Mouse (Mus musculus) adrenal gland, adult 18-20 months (tissue): Measurements from ENCODE around the gene Frmd4a. TPM values are rescaled to one million over a fixed set of nuclear protein-coding genes. Genes with fewer than 3 reads are reported as not detected.
"Not testable (repeated sequence)": the region's sequence is repeated elsewhere in the genome, so short reads cannot be mapped to it uniquely, and the experiment has no call there.

Experiments
- DNase-seq, 2 experiments: peaks; one replicate each; pipeline ENCODE4 v3.0.0; 2021 to 2022; ENCODE audit warnings: low spot score in 2 of 2
- total RNA-seq, 2 experiments: library from RNA; stranded (reverse); gene quantifications; 1 replicate in 1 of 2; 2 replicates in 1 of 2; pipeline ENCODE4 v1.2.3; 2021

Gene Frmd4a
- total RNA-seq, 2 experiments from 2014 or later = 8.7 to 13.2 TPM

DNA sequence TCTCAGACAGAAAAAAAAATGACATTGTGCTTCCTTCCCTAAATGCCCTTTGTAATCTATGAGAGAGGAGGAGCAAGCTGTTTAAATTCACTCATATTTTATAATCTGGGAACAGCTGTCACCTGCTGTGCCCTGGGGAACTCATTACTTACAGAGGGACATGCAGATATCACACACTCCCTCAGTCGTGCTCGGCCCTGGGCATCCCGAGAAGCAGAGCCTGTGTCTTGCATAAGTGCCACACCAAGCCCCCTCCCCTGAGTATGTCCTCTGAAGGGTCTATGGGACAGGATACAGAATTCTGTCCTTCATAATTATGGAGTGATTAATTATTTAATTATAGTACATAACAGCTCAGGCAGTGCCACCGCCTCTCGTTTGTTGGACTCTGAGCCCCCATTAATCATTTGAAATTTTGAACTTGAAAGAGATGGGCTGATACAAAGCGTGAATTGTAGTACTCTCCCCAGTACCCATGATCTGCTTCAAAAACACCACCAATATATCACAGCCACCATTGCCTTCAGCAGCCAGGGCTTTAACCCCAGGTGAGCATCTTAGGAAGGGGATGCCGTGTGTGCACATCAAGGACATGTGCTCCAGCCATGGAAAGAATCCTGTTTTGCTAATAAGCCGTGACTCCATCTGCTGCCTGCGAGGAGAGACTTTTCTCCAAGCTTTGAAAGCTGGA, 177.0 kb downstream of the Frmd4a start:
- DNase-seq = no peak

GRCm38 (mm10) chr2:4196041-4196440, 178.5 kb downstream of the Frmd4a start:
- DNase-seq = no peak

DNA sequence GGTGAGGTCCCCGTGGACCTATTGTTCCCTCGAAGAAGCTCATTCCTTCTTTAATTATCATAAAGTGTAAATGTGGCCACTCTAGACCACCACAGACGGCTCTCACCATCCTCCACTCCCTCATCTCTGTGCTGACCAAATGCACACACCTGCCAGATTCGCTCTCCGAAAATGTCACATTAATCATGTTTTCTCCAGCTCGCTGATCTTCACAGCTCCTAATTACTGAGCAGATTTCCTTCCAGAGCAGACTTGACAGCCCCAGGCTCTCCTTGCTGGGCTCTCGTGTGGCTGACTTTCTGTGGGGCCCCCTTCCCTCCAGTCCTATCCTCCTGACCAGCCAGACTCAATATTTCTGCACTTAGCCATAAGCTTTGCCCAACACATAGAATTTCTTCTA, 191.7 kb downstream of the Frmd4a start:
- DNase-seq = no peak

DNA sequence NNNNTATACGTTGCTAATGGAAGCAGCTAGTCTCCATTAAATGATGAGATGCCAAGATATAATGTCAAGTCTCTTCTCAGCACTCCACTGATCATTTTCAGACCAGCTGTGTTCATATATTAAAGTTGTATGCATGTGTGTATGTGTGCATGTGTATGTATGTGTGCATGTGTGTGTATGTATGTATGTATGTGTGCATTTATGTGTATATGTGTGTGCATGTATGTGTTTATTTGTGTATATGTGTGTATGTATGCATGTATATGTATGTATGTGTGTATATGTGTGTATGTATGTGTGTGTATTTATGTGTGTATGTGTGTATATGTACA, 204.9 kb downstream of the Frmd4a start:
- no peak for DNase-seq

- DNase-seq = no peak
Measured at GRCm38 (mm10) chr2:4223316-4223715, 205.8 kb downstream of the Frmd4a start.

DNA sequence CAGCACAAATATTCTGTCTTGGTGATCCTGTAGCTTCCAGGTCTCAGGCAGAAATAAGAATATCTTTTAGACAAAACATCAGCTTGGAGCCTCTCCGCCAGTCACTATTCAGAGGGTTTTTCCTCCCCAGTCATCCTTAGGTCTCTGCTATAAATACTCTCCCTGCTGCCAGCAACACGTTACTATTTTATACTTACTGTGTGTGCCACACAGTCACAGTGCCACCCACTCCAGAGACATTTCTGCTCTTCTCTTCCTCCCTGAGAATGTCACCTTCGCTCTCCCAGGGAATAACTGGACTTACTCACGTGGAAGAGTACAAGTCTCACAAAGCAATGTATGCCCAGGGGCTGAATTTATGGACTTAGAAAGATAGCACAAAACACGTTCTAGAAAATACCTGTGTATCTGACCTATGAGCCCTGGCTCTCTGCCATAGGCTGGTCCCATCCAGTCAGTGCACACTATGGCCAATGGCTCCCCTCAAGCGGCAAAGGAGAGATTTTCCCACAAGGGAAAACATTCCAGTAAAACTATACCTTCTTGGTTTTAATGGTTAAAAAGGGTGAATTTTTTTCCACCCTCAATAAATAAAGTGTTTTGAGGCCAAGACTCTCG, 209.5 kb downstream of the Frmd4a start:
- no peak for DNase-seq

- DNase-seq = no peak
Measured at GRCm38 (mm10) chr2:4227563-4227962, 210.0 kb downstream of the Frmd4a start.

- no peak for DNase-seq
Measured at GRCm38 (mm10) chr2:4228510-4228909, 211.0 kb downstream of the Frmd4a start.

- no peak for DNase-seq
Measured at GRCm38 (mm10) chr2:4232335-4232734, 214.8 kb downstream of the Frmd4a start.

- no peak for DNase-seq
Measured at GRCm38 (mm10) chr2:4232761-4233322, 215.3 kb downstream of the Frmd4a start.

GRCm38 (mm10) chr2:4237686-4238085, 220.2 kb downstream of the Frmd4a start:
- no peak for DNase-seq

DNA sequence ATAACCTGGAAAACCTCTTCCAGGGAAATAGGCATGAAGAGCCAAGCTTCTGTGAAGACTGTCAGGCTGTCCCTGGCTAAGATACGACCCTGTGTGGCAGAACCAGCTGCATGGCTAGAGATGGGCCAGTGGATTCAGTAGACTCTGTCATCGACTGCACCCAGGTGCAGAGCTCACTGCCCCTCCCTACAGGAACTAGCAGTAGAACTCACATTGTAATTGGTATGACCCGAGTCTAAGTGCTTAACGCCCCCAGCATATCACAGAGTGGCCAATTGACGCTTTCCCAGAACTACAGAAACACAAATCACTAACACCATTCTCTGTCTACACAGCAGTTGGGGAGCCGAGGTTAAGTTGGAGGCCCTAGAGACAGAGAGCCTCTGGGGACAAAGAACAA, 232.2 kb downstream of the Frmd4a start:
- DNase-seq = no peak

DNA sequence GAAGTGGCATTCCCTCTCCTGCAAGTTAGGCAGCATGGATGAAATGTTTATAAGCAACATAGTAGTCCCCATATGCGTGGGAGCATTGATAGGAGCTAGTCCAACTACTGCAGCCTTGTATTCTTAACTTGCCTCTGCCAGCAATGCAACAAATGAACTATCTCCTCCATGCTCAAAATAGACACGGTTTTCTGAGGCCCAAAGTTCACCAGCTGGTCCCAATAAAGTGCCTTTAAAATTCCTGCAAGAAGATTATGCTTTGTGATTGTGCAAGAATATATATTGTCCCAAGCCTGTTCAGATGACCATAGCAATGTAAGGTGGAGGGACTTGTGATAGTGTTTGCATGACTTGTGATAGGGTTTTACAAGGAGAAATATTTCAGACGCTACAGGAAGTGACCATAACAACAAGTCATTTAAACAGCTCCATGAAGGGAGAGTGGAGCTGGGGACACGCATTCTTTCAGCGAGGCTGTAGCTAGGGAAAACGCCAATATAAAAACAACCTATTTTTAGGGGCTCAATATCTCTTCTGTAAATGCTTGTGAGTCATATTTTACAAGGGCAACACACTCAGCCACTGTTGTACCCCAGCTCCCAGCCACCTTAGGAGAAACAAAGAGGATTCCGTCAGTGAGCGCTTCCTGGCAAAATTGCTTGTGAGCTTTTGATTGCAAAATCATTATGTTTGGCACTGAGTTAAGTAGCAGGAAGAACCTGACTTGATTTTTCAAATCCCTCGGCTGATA, 235.2 kb downstream of the Frmd4a start:
- no peak for DNase-seq

DNA sequence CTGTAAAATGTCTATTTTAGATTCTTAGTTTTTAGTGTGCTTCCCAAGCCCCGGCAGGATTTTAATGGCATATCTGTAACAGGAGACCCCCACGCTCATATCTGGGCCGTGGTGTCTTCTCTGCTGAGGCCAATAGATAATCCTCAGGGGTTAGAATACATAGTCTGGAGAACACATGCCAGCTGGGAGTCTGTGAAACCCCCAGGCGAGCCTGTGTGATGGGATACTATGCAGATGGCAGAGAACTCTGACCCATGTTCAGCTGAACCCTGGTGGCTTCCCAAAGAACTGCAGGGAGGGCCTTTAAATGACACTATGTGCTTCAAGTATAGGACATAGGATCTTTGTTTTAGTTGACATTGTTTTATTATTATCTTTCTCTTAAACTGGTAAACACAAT, 235.8 kb downstream of the Frmd4a start:
- DNase-seq = peak; percentile 36 to 43

DNA sequence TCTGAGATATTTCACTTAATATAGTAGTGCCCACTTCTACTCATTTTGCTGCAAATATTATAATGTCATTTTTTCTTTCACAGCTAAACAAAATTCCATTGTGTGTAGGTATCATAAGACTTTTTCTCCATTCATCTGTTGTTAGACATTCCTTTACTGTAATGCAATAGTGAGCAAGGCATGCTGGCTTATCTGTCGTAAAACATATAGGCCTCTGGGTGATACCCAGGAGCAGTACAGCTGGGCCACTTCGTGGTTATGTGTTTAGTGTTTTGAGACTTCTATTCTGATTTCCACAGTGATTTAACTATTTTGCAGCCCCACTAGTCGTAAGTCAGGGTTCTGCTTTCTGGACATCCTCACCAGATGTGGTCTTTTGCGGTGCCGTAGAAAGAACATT, 236.6 kb downstream of the Frmd4a start:
- no peak for DNase-seq

DNA sequence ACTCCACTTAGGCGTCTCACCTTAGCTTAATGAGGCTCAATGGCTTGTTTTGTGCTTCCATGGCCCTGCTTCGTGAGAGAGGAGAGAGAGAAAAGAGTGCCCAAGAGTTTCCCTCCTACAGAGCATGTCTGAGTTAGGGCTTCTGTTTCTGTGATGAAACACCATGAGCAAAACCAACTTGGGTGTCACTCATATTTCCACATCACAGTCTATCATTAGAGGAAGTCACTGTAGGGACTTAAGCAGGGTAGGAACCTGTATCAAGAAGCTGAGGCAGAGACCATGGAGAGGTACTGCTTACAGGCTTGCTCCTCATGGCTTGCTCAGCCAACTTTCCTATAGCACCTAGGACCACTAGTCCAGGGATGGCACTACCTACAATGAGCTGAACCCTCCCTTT, 238.7 kb downstream of the Frmd4a start:
- DNase-seq = no peak

DNA sequence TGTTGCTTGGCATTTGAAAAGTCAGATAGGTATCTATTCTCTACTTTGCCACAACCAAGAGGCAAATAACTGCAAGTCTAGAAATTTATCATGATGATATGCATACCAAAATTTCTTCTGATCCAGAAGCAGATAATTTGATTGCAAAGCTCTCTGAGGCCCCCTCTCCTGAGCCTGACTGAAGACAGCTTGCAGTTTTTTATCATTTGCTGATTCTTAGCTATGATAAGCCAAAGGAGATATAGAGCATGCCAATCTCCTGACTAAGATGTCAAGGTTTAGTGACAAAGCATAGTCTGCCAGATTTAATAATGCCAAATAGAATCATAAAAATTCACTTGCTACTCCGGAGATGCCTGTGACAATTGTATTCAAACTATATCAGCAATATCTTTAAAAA, 240.1 kb downstream of the Frmd4a start:
- DNase-seq = no peak

- not testable (repeated sequence) for DNase-seq
Measured at GRCm38 (mm10) chr2:4258803-4259202, 241.3 kb downstream of the Frmd4a start.

DNA sequence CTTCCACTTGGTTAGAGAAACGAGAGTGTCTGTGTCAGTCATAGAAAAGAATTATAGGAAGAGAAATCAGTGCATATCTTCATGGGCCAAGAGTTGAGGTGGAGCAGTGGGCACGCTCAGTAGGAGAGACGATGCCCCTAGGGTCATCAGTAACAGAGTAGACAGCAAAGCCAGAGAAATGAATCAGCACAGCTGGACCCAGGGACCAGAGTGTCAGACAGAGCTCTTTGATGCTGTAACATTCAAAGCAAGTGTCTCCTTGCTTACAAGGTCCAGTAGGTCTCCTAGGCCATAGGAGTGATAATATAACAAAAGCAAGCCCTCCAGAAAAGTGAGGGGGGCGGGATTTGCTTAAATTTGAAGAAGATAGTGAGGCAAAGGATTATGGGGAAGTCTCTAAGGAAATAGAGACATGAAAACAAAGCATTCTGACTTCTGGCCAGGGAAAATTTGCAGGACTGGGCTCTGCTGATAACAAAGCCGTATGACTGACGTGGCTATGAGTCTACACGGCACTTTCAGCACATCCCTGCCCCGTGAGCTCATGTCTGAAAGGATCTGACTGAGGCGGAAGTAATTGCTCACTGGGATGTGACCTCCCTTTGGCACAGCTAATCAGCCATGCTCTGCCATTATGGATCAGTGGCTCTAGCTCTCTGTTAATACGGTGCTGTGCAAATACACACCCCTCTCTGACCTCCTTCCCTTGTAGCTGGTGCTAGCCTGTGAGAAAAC, 243.0 kb downstream of the Frmd4a start:
- DNase-seq = no peak

- no peak for DNase-seq
Measured at GRCm38 (mm10) chr2:4262667-4263066, 245.2 kb downstream of the Frmd4a start.

- DNase-seq = no peak
Measured at GRCm38 (mm10) chr2:4267377-4267776, 249.9 kb downstream of the Frmd4a start.
